Mouse (Mus musculus) thymus, postnatal 10 days (tissue): Measurements from ENCODE around the gene Myh14.

Experiments used
- DNase-seq, 2 experiments: peaks; one replicate each; pipeline ENCODE4 v3.0.0; 2021; ENCODE audit warnings: low spot score in 2 of 2

Gene Myh14

DNA sequence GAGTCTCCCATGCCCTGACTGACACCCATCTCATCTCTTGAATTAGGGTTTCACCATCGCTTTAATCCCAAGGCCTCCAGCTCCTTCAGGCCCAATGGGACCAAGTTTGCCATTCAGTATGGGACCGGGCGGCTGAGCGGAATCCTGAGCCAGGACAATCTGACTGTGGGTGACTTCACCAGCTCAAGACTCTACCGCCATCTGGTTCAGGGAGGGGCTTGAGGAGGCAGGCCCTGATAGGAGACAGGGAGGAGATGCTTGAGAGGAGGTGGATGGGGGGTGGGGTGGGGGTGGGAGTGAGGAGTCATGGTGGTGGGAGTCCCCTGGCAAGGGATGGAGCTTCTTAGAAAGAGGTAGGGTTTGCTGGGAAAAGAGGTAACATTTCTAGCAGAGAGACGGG is 89.0 kb downstream of the Myh14 start:
- DNase-seq = no peak

DNA sequence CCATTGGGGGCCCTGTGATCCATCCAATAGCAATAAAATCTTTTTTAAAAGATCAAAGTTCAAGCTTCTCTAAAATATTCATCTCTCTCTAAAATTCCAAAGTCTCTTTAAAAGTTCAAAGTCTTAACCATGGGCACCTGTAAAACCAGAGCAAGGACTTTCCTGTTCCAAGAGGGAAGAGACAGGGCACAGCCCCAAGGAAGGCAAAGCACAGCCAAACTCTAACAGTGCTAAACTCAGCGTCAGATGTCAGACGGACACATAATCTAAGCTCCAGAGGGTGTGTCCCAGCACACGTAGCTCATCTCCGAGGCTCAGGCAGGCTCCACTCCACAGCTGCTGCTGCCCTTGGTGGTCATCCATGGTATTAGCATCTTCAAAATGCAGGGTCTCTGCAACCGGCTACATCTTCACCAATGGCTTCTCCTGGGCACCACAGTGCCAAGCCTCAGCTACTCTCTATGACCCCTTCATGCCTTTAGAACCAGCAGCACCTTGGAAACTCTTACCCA is 94.3 kb downstream of the Myh14 start:
- DNase-seq = no peak

DNA sequence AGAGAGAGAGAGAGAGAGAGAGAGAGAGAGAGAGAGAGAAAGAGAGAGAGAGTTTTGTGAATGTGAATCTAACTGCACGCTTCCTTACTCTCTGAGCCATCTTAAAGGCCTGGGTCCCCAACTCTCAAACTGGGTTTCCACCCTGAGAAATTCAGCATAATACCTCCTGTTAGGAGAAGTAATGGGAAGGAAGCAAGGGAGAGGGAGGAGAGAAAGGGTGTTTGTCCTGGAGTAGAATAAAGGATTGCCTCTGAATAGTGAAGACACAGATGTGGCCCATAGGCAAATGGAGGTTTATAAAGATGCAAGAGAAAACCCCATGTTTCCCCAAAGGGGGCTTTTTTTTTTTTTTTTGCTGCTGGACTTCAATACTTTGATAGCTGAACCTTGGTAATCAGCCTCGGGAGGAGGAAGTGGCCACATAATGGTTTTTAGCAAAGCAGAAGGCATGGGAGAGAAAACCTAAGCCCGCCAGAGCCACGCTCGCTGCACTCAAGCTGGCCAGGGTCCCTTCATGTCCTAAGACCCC is 97.6 kb downstream of the Myh14 start:
- DNase-seq = no peak

DNA sequence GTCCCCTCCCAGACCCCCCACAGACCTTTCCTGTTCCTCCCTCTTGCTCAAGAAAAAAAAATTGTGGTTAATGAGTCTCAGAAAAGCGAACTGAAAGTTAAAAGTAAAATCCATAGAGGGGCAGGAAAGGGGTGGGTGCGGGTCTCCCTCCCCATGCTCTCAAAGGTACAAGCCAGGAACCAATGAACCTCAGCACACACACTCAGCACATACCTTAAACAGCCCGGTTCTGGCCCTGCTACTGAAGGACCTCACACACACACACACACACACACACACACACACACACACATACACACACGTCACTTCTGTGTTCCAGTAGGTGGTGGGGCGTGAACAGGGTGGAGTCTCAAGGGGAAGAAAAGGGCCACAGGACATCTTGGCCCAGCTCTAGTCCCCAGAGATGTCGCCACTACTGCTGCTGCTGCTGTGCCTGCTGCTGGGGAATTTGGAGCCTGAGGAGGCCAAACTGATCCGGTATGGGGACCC is 98.4 kb downstream of the Myh14 start, which contains the start of gene Napsa:
Gene Napsa, plus strand, starts transcription at position 168 of the 489 bp plus-strand sequence.
- no peak for DNase-seq

DNA sequence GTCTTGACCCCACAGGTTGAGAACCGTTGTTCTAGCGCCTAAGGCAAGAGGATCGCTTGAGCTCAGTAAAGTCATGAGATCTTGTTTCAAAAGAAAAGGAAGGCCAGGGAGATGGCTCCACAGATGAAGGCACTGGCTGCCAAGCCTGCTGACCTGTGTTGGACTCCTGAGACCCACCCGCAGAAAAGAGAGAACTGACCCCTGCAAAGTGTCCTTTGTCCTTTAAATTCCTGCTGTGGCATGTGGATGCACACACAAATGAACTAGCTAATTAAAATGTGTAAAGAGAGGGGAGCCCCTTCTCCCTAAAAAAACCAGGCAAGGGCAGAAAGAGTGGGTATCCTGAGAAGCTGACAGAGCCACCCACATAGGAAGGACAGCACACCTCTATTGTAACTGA is 98.8 kb downstream of the Myh14 start:
- DNase-seq = no peak

DNA sequence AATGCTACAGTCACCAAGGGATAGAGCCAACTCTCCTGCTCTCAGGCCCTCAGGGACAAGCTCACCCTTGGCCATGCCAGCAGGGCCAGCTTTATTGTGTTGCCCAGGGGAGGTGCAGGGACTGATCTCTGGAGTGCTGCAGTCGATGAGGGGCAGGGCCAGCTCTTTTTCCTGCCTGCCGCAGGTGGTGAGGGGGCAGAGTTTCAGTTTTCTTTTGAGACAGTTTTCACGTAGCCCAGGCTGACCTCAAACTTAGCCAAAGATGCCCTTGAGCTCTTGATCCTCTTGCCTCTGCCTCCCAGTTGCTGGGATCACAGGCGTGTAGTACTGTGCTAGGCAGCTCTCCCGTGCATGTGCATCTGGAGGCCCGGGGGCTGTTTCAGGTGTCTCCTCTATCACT is 99.7 kb downstream of the Myh14 start:
- no peak for DNase-seq

DNA sequence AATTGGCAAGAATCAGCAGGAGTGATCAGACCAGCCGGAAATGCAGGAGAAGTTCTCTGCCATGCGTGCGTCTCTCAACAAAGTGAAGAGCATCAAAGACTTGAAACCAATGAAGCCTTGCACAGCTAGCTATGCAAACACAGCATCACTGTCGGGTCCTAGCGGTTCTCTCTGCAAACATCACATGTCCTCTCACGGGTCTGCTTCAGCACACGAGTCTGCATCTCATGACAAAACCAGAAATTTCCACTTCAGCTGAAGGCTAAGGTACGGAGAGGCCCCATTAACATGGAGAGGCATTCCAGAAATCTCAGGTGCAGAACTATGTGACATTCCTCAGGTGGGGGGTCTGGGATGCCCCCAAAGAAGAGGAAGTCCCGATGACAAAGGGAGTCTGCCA is 101.8 kb downstream of the Myh14 start:
- no peak for DNase-seq

DNA sequence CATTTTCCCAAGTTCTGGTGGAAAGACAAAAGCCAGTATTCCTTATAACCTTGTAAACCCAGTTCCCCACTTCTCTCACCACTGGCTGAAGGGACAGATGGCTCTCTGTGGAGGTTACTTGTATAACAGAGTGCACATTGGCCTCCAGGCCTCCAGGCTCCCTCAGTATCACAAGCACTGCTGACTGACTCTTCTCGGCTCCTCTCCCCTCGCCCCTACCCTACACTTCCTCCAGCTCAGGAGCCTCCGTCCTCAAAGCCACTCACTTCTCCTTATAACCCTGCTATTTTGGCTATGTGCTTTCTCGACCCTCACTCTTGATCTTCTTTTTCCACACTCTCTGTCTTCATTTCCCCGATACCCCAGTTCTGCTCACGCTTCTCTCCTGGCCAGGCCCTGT is 105.2 kb downstream of the Myh14 start:
- DNase-seq = no peak

DNA sequence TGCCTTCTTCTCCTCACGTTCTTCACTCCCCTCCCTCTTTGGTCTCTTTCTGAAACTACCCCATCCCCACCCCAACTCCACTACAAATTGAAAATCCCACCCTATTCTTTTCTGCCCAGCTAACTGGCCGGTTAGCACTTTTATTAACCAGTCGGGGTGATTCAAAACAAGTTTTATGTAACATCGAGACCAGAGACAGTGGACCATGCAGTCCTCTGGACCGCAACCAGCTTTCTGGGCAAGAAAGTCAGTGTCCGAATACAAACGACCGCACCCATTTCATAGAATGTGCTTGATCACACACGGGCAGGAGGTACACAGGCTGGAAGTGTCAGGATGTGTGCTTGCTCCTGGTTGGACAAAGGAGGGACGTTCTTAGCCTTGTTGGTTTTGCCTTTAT is 106.2 kb downstream of the Myh14 start:
- DNase-seq = no peak

DNA sequence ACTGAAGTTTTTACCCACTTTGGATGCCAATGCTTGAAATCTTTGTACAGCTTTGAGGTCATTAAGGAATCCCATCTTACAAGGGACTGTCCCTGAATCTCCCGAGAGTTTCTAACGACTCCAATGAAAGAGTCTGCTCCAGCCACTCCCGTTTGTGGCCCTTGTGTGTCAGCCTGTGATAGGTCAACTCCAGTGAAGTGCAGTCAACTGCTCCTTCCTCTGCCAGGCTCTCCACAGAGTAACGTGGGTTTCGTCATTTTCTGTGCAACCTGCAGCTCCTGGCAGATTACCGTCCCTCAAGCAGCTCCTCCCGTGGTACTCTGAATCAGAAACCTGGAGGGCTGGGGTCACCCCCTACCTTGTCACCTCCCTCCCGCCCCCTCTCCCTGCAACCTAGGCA is 107.4 kb downstream of the Myh14 start:
- no peak for DNase-seq

DNA sequence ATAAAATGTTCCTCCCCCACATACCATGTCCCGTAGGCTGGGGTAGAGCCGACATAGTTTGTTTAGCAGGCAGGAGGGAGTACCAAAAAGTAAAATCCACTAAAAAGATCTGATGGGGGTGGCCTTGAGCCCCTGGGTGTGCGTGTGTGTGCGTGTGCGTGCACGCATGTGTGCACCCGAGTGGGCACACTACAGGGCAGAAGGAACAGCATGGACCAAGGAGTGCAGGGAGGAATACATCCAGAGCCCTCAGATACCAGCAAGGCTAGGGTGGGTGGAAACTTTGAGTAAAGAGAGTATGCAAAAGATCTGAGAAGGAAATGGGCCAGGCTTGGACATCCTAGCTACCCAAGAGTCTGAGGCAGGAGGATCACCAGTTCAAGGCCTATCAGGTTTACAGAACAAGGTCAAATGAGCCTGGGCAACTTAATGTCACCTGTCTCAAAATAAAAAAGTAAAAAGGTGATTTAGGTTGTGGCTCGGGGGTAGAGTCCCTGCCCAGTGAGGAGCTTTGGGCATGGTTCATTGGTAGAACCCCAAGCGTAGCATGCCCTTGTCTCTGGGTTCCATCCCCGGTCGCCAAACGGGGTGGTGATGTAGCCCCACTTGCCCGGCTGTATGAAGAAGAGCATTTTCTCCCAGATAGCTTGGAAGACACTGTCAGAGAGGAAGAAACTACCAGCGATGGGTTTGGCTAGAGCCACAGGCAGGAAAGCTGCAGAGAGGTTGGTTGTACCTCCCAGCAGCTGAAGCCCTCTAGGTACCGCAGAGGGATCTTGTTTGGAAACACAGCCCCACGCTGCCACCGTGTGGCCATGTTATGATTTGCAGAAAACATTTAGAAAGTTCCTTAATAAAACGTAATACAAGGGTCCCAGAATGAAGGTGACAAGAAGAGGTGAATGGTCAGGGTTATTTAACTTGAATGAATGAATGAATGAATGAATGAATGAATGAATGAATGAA is 109.9 kb downstream of the Myh14 start:
- DNase-seq = peak; percentile 68 to 83

DNA sequence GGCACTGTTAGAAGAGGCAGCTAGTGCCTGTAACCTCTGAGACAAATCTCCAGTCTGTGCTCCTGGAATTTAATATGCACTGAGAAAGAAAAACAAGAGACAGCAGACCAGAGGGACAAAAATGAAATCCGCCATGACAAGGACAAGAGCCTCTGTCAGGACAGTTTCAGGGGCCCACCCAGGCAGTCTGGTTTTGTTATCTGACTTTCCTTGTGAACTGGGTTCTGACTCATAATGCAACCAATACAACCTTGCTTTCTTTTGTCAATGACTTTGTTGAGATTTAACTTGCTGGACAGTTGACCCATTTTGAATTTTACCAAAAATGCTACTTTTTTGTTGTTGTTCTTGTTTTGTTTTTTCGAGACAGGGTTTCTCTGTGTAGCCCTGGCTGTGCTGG is 113.0 kb downstream of the Myh14 start:
- no peak for DNase-seq
